Mouse (Mus musculus): ENCODE results near the gene Ubqlnl. TPM values are rescaled to one million over a fixed set of nuclear protein-coding genes. Genes with fewer than 3 reads are reported as not detected.

The Ubqlnl gene
- not detected in 2 replicates for polyA plus RNA-seq (2012; ENCODE audit: insufficient read depth, insufficient read length, missing spikeins)

DNA sequence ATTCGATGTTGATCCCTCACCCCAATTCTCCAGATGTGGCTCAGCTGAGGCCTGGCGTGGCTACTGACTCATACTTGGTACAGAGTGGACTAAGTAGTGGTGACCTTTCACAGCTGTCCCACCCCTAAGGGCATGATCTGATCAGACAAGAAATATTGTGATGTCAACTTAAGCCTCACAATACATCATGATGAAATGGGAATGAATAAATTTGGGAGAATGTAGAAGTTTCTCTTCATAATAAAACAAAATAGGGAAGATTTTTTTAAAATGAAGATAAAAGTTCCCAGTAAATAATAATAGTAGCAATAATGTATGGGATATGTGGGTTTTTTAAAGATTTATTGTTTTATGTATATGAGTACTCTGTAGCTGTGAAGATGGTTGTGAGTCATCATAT, at the start of gene Ubqlnl:
Gene Ubqlnl (minus strand): TSS at position 101 of the 400 bp plus-strand sequence.
- Histone ChIP-seq H3K4me1 (ENCODE audit: control insufficient read depth, insufficient read depth, insufficient read length, low read length) (no peaks in the 10 kb centered on the region), H3K27ac (replicated peaks; ENCODE audit: low read depth, low read length) (no peak within 1 kb of the TSS), H3K4me3 (ENCODE audit: insufficient read depth, low read depth, low read length) (no peak within 1 kb of the TSS)

- no peak overlapping the region for H3K27ac ChIP-seq (replicated peaks; ENCODE audit: low read depth, low read length)
- H3K4me3 ChIP-seq (ENCODE audit: insufficient read depth, low read depth, low read length), result no peak overlapping the region
- H3K4me1 ChIP-seq (ENCODE audit: control insufficient read depth, insufficient read depth, insufficient read length, low read length), result no peaks in the 10 kb centered on the region
Measured at GRCm38 (mm10) chr7:104199822-104200221, 49.5 kb upstream of the Ubqlnl start.

DNA sequence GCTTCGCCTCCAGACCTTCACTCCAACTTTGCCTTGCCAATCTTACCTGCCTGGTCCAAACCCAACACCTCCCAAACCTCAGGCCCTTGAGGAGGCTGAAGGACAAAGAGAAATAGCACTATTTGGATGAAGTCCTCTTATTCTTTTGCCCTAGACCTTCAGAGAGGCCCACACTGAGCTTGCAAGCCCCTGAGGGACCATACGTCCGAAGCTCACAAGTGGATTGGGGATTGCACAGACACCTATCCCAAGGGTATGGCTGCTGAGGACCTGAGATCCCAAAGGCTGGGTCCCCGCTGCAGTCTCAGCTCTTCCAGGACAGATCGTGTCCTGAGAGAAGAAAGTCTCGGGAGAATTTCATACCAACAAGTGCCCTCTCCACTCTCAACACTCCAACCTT, 45.5 kb upstream of the Ubqlnl start, which contains the start of gene Olfr649:
Gene Olfr649 (minus strand): TSS at position 101 of the 400 bp plus-strand sequence.
- Histone ChIP-seq H3K27ac (replicated peaks; ENCODE audit: low read depth, low read length) (no peak within 1 kb of the TSS), H3K4me1 (ENCODE audit: control insufficient read depth, insufficient read depth, insufficient read length, low read length) (no peaks in the 10 kb centered on the region), H3K4me3 (ENCODE audit: insufficient read depth, low read depth, low read length) (no peak within 1 kb of the TSS)

- Histone ChIP-seq H3K4me1 (ENCODE audit: control insufficient read depth, insufficient read depth, insufficient read length, low read length) (no peaks in the 10 kb centered on the region), H3K4me3 (ENCODE audit: insufficient read depth, low read depth, low read length) (no peak overlapping the region), H3K27ac (replicated peaks; ENCODE audit: low read depth, low read length) (no peak overlapping the region)
Measured at GRCm38 (mm10) chr7:104191275-104191674, 40.9 kb upstream of the Ubqlnl start.

DNA sequence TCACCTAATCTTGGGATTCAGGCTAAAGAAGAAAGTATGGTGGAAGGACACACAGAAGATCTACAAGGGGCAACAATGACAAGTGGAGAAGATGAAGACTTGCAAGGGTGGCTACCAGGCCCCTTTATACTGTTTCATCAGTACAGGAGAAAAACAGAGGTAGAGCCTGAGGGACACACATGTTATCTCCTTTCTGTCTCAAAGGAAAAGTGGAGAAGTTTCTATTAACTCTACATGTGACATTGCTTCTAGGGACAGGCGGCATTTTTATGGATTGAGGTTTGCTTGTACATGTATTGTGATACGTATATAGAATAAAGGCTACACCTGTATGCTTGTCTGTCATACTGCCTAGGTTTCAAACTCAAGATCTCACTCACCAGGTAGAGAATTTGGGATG, 32.9 kb upstream of the Ubqlnl start, which contains the start of gene Olfr648:
Gene Olfr648 (minus strand): TSS at position 101 of the 400 bp plus-strand sequence.
- H3K4me3 ChIP-seq (ENCODE audit: insufficient read depth, low read depth, low read length), result no peak within 1 kb of the TSS
- no peaks in the 10 kb centered on the region for H3K4me1 ChIP-seq (ENCODE audit: control insufficient read depth, insufficient read depth, insufficient read length, low read length)
- no peak within 1 kb of the TSS for H3K27ac ChIP-seq (replicated peaks; ENCODE audit: low read depth, low read length)

- Histone ChIP-seq H3K4me1 (ENCODE audit: control insufficient read depth, insufficient read depth, insufficient read length, low read length) (no peaks in the 10 kb centered on the region), H3K27ac (replicated peaks; ENCODE audit: low read depth, low read length) (no peak overlapping the region), H3K4me3 (ENCODE audit: insufficient read depth, low read depth, low read length) (no peak overlapping the region)
Measured at GRCm38 (mm10) chr7:104179074-104179473, 28.7 kb upstream of the Ubqlnl start.

GRCm38 (mm10) chr7:104178422-104179054, 28.2 kb upstream of the Ubqlnl start:
- H3K27ac ChIP-seq (replicated peaks; ENCODE audit: low read depth, low read length), result no peak overlapping the region
- no peak overlapping the region for H3K4me3 ChIP-seq (ENCODE audit: insufficient read depth, low read depth, low read length)
- H3K4me1 ChIP-seq (ENCODE audit: control insufficient read depth, insufficient read depth, insufficient read length, low read length), result no peaks in the 10 kb centered on the region

- Histone ChIP-seq H3K4me3 (ENCODE audit: insufficient read depth, low read depth, low read length) (no peak overlapping the region), H3K27ac (replicated peaks; ENCODE audit: low read depth, low read length) (no peak overlapping the region), H3K4me1 (ENCODE audit: control insufficient read depth, insufficient read depth, insufficient read length, low read length) (no peaks in the 10 kb centered on the region)
Measured at GRCm38 (mm10) chr7:104175085-104175484, 24.7 kb upstream of the Ubqlnl start.

DNA sequence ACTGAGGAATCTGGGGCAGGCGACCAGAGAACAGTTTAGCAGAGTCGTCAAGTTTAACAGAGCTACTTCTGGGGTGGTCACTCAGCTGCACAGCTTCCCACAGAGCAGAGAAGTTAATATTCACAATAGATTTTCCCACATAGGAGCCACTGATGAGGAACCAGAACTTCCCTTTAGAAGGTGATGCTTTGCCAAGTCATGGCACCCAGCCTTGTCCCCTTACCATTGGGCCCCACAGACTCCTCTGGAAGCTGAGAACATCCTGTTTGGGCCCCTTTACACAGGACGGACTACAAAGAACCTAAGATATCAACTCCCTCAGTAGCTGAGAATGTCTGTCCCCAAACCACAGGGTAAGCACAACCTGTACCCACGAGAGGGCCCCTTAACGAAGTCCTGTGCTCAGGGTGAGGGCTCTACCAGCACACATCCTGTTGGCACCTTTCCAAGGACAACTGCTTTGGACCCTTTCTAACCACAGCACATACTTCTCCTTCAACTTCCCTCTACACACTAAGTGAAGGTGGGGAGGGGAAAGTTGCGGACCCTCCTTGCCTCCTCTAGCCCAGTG, 19.4 kb upstream of the Ubqlnl start:
- H3K27ac ChIP-seq (replicated peaks; ENCODE audit: low read depth, low read length), result no peak overlapping the region
- H3K4me3 ChIP-seq (ENCODE audit: insufficient read depth, low read depth, low read length), result no peak overlapping the region
- H3K4me1 ChIP-seq (ENCODE audit: control insufficient read depth, insufficient read depth, insufficient read length, low read length), result no peaks in the 10 kb centered on the region

GRCm38 (mm10) chr7:104167105-104167504, 16.7 kb upstream of the Ubqlnl start:
- Histone ChIP-seq H3K27ac (replicated peaks; ENCODE audit: low read depth, low read length) (no peak overlapping the region), H3K4me3 (ENCODE audit: insufficient read depth, low read depth, low read length) (no peak overlapping the region), H3K4me1 (ENCODE audit: control insufficient read depth, insufficient read depth, insufficient read length, low read length) (no peaks in the 10 kb centered on the region)

GRCm38 (mm10) chr7:104143179-104143578, 7.2 kb downstream of the Ubqlnl start, which contains the start of gene Ubqln3:
Ubqln3 (minus strand) TSS chr7:104143279.
- no peaks in the 10 kb centered on the region for H3K4me1 ChIP-seq (ENCODE audit: control insufficient read depth, insufficient read depth, insufficient read length, low read length)
- no peak within 1 kb of the TSS for H3K4me3 ChIP-seq (ENCODE audit: insufficient read depth, low read depth, low read length)
- no peak within 1 kb of the TSS for H3K27ac ChIP-seq (replicated peaks; ENCODE audit: low read depth, low read length)

DNA sequence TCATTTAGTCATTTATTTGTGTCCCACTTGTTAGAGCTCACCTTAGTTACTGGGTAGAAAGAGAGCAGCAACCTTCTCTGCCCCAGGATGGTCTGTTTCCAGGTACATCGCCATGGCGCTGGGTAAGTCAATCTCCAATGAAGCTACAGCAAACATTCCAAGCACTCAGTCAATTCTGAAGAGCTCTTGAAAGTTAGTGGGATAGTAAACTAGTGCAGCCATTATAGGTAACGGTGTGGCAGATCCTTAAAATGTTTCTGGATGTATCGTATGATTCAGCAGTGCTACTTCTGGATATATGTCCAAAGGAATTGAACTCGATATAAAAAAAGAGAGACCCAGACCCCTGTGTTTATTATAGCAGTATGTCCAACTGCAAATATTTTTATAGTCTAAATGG, 13.1 kb downstream of the Ubqlnl start, which contains the start of gene Olfr643:
Gene Olfr643 (minus strand): TSS at position 101 of the 400 bp plus-strand sequence.
- H3K4me1 ChIP-seq (ENCODE audit: control insufficient read depth, insufficient read depth, insufficient read length, low read length), result no peaks in the 10 kb centered on the region
- no peak within 1 kb of the TSS for H3K4me3 ChIP-seq (ENCODE audit: insufficient read depth, low read depth, low read length)
- H3K27ac ChIP-seq (replicated peaks; ENCODE audit: low read depth, low read length), result no peak within 1 kb of the TSS

DNA sequence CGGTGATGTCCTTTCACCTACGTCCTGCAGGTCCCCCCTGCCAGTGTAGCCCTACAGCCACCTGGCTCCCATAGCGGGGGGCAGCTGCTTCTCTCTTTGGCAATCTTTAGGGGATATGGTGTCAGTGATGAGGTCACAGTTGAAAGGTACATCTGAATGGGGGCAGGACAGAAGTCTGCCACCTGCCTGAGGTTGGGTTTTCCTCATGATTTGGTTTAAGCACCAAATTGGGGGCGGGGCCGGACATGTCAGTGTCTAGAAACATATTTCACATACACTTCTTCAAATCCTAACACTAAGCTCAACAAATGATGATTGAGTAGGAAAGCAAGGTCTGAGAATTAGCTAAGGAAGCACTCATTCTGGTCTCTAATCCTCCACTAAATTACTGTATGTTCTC, 20.6 kb downstream of the Ubqlnl start, which contains the start of gene Ubqln5:
Gene Ubqln5 (minus strand): TSS at position 101 of the 400 bp plus-strand sequence.
- H3K4me3 ChIP-seq (ENCODE audit: insufficient read depth, low read depth, low read length), result no peak within 1 kb of the TSS
- H3K4me1 ChIP-seq (ENCODE audit: control insufficient read depth, insufficient read depth, insufficient read length, low read length), result no peaks in the 10 kb centered on the region
- H3K27ac ChIP-seq (replicated peaks; ENCODE audit: low read depth, low read length), result no peak within 1 kb of the TSS

- H3K4me1 ChIP-seq (ENCODE audit: control insufficient read depth, insufficient read depth, insufficient read length, low read length), result no peaks in the 10 kb centered on the region
- no peak within 1 kb of the TSS for H3K4me3 ChIP-seq (ENCODE audit: insufficient read depth, low read depth, low read length)
- H3K27ac ChIP-seq (replicated peaks; ENCODE audit: low read depth, low read length), result no peak within 1 kb of the TSS
Measured at GRCm38 (mm10) chr7:104104757-104104972, 45.7 kb downstream of the Ubqlnl start, which contains the start of gene Olfr646. Olfr646 (plus strand) TSS chr7:104104873.

GRCm38 (mm10) chr7:104103913-104104756, 46.2 kb downstream of the Ubqlnl start:
- no peak overlapping the region for H3K27ac ChIP-seq (replicated peaks; ENCODE audit: low read depth, low read length)
- no peaks in the 10 kb centered on the region for H3K4me1 ChIP-seq (ENCODE audit: control insufficient read depth, insufficient read depth, insufficient read length, low read length)
- no peak overlapping the region for H3K4me3 ChIP-seq (ENCODE audit: insufficient read depth, low read depth, low read length)

Measured in brown adipose tissue, adult 24 weeks (tissue).